Mouse (Mus musculus) testis, adult 2 months (tissue): ENCODE measurements at regions not wholly inside any gene's neighbourhood (a gene's known extent, or its start where the extent isn't known, plus 50 kb on each side); places are given as distances from the start of the nearest gene placed in this dataset.

ENCODE experiments used
- CTCF ChIP-seq: fragments of 200-500 bp; IDR thresholded peaks from 2 replicates; pipeline ENCODE4 v1.5.1; 2012; ENCODE audit warnings: low read depth, mild to moderate bottlenecking, inconsistent platforms, low read length, moderate library complexity; ENCODE audit not compliant: control insufficient read depth, insufficient read depth, insufficient replicate concordance
- POLR2A ChIP-seq: fragments of 200-500 bp; IDR thresholded peaks from 2 replicates; pipeline ENCODE4 v1.6.1; 2012; ENCODE audit warnings: low read depth, mild to moderate bottlenecking, inconsistent platforms, low read length, moderate library complexity; ENCODE audit not compliant: control insufficient read depth

GRCm38 (mm10) chr13:101612786-101613185 lies 155.2 kb downstream of the Pik3r1 start:
- no peak for TF ChIP-seq CTCF
- no peak for TF ChIP-seq POLR2A
